Mouse (Mus musculus): Measurements from ENCODE around the gene Heatr5b.
A peak's percentile ranks its signal among the peaks of the same experiment; 100 is the strongest.

Gene Heatr5b

DNA sequence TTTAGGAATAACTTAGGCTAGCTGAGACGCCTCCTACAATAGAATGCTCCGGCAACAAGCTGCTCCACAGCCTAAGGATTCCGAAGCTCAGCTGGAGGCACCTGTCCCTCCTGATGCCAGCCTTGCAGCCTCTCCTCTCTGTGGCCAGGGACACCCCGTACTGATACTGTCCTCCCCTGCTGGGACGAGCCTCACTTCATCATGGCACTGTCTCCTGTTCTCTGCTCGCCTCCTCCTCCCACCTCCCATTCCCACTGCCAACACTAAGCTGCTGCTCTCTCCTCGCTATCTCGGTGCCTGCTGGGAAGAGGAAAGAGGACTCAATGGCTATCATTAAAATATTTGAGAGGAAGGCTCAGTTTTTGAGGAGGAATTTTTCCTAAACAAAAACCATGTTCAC, 67.6 kb downstream of the Heatr5b start:
- peak; percentile 41 for DNase-seq (ENCODE audit: low spot score)

DNA sequence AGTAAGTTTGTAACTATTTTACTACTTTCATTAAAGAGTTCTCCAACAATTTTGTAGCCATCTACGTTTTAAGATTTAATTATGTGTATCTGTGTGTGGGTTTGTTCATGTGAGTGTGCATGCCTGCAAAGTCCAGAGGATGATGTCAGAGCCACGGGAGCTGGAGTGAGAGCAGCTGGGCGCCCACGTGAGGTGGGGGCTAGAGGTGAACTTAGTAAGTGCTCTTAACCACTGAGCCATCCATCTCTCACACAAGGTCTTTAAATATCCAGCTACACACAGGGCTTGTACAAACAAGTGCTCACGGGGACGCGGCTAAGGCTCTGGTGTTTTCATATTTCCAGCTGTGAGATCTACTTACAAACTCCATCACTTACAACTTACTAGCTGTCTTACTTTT, 69.1 kb downstream of the Heatr5b start:
- no peak for DNase-seq (ENCODE audit: low spot score)

DNA sequence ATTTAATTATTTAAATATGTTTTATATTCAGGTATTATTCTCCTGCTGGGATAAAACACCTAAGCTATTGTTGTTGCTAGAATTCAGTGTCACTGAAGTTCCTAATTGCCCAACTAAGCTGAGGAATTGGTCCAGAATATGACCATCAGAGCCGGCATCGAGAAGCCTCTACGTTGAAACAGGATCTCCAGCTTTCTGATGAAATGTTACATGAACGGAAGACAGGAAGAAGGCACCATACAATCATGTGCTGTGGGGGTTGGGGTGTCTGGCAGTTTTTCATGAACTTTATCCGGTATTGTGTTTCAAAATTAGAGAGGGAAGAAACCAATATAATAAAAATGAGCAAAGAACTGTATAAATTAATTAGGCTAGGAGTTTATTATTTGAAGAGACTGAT, 71.9 kb downstream of the Heatr5b start:
- DNase-seq (ENCODE audit: low spot score): no peak

DNA sequence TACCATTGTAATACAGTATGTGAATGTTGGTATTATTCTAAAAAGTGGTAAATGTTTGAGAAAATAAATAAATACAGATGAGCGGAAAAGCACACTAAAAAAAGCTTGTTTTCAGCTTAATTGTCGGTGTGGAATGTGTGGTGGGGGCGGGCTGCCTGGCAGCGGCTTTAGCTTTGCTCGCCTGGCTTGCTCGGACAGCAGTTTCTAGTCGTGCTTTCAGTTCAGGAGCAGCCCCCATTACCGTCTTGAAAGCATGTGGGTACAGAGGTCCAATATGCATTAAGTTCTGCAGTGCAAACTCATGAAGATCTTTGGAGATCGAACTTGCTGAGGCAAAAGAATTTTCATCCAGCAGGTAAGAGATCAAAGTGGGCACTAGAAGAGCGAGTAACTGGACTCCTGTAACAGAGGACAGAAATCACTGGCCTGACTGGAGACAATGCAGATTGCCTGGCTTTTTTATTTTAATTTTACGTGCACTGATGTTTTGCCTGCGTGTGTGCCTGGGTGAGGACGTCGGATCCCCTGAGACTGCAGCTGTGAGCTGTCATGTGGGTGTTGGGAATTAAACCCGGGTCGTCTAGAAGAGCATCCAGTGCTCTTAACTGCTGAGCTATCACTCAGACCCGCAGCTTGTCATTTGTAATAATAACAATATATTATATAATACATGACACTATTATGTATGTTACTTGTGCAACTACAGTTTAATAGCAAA, 82.1 kb downstream of the Heatr5b start:
- no peak for DNase-seq (ENCODE audit: low spot score)

DNA sequence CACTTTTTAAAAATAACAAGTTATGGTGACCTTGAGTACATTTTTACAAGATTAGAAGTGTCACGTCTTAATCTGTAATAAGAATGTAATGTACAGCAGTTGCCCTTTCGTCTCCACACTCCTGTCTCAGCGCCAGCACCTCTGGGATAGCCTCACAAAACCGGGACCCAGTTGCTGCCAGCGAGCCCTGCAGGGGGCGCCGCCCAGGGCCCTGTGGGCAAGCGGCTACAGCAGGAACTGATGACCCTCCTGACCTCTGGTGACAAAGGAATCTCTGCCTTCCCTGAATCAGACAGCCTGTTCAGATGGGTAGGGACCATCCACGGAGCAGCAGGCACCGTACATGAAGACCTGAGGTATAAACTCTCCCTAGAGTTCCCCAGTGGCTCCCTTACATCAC, 83.1 kb downstream of the Heatr5b start:
- no peak for DNase-seq (ENCODE audit: low spot score)

- no peak for DNase-seq (ENCODE audit: low spot score)
Measured at GRCm38 (mm10) chr17:78748440-78748839, 86.7 kb downstream of the Heatr5b start.

GRCm38 (mm10) chr17:78738416-78738815, 96.7 kb downstream of the Heatr5b start:
- DNase-seq (ENCODE audit: low spot score): no peak

DNA sequence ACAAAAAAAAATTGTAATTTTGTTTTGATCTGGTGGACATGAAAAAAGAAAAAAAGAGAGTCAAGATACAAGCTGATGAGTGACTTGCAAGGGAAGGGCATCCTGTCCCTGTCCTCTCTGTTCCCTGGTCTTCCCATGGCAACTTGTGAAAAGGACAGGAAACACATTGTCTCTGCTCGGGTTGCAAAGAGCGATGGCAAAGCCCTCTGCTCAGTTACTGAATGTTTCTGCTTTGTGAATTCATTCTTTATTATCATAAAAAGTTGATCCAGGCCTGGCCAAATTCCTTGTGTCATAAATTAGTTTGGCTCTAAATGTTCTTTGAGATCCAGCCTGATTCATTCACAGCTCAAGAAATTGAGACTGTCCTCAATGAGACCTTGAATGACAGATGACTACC, 97.4 kb downstream of the Heatr5b start:
- peak; percentile 63 for DNase-seq (ENCODE audit: low spot score)

DNA sequence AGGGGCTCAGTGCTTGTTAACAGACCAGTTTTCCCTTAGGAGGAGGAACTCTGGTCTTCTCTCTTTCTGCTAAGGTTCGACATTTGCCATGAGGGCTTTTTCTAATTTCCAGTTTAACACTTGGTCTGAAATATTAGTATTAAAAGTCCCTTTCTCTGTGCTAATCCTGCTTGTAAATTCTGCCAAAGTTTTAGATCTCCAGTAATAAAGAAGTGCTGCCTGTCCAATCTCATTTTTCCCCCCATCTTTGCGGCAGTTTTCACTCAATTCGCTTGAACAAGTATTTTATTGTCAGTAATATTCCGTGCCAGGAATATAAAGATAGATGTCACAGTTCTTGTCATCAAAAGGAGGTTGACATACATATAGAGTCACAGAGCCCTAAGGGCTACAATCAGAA, 98.1 kb downstream of the Heatr5b start, which contains the start of gene Strn:
Gene Strn (minus strand): TSS at position 101 of the 400 bp plus-strand sequence.
- no peak for DNase-seq (ENCODE audit: low spot score)

DNA sequence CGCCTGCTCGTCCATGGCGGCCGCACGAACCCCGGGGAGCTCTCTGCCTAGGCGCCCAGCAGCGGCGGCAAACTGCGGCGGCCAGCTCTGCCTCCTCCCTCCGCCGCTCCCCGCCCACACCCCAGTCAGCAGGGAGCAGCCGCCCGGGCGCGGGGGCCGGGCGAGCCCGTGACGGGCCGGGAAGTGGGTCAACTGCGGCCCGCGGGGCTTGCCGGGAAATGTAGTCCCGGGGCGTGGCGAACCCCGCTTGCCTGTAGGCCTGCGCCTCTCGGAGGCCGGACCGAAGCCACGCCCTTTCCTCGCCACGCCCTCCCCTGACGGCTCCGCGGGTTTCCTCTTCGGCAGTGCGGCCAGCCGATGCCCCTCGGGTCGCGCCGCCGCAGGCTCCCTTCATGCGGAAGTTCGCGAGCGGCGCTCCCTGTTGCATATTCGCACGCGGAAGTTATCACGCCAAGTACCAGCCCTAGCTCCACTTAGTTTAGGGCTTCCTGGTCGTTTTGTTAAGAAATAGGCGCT, 98.6 kb downstream of the Heatr5b start:
- DNase-seq (ENCODE audit: low spot score): peak; percentile 99

DNA sequence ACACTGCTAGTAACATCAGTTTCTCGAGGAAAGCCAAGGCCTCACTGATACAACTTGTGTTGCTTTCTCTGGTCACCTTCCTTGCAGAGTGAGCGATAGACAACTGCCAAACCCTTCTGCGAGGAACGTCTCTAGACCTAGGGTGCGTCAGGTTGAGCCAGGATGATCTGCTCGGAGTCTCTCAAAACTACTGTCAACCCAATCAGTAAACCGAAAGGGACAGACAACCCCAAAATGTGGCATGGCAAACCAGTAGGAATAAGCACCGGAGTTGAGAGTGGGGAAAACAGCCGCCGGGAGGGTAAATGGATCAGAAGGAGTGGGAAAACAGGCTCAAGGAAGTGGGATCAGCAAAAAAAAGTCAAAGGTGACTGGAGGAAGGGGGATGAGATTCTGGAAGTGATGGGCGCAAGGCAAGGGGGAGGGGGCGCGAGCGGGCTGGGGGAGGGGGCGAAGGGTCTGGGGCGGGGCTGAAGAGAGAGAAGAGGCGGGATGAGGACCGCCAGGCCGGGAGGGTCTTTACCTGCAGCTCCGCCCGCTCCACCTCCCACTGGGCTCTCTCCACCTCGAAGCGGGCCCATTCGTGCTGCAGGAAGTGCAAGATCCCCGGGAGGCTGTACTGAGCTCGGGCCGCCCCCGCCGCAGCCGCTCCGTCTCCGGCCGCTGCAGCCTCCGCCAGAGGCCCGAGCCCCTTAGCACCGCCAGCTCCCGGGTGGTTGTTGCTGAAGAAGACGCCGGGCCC, 99.3 kb downstream of the Heatr5b start:
- DNase-seq (ENCODE audit: low spot score): peak; percentile 30

GRCm38 (mm10) chr17:78734806-78735205, 100.4 kb downstream of the Heatr5b start:
- DNase-seq (ENCODE audit: low spot score): no peak

DNA sequence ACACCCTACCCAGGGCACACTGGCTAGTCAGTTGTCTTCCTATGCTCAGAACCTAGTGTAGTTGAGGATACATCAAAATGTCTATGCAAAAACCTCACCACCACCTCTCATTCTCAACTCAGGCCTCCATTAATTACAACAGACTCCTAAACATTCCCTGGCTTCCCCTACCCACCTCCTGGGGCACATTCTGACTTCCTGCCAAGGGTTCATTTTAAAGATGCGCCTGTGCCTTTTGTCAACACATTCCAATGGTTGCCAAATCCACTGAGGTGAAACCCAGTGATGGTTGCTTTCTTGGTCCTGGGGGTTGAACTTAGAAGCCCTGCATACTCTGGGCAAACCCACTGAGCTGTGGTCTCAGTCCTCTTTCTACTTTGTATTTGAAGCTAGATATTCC, 103.1 kb downstream of the Heatr5b start:
- no peak for DNase-seq (ENCODE audit: low spot score)

- DNase-seq (ENCODE audit: low spot score): no peak
Measured at GRCm38 (mm10) chr17:78726746-78727449, 108.3 kb downstream of the Heatr5b start.

DNA sequence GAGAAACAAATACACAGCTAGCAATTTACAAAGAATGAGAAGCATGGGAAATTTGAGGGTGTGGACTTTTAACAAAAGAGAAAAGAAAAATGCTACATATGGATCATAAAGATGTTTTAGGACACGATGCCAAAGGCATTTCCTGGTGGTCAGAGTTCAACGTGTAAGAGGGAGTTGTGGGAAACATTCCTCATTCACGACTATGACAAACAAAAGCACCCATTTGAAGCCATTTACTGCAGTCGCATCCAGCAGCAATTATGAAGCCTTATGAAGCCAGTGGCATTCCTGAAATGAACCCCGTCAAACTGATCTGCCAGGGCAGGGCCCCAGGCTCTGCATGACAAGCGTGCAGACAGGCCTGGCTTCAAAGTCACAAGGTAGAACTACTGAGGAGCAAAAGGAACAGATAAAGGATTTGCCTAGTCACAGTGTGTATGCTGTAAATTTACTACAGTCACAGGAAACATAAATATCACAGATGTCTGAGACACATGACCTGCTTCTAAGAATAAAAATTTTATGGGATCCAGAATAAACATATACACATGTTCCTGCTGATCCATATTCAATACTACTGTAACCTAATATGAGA, 110.6 kb downstream of the Heatr5b start:
- no peak for DNase-seq (ENCODE audit: low spot score)

GRCm38 (mm10) chr17:78721690-78722089, 113.5 kb downstream of the Heatr5b start:
- DNase-seq (ENCODE audit: low spot score): no peak

GRCm38 (mm10) chr17:78719086-78719485, 116.1 kb downstream of the Heatr5b start:
- no peak for DNase-seq (ENCODE audit: low spot score)

- DNase-seq (ENCODE audit: low spot score): no peak
Measured at GRCm38 (mm10) chr17:78710258-78710657, 124.9 kb downstream of the Heatr5b start.

- DNase-seq (ENCODE audit: low spot score): no peak
Measured at GRCm38 (mm10) chr17:78708422-78708821, 126.7 kb downstream of the Heatr5b start.

DNA sequence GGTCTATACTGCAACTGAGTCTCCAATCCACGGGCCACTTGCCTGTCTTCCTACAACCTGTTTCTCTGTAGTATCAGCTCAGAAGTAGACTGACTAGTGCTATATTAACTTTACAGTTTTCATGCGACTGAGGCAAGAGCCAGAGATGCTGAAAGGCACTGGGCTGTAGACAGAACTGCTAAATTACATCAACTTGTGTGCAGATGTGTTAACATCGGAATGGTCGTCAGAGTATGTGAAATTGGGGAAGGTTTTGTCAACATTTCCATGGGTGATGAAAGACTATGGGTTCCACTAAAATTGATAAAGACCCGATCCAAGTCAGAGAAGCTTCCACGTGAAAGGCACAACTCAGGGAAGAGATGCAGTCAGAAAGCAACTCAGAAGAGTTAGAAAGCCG, 132.2 kb downstream of the Heatr5b start:
- DNase-seq (ENCODE audit: low spot score): no peak
